Mouse (Mus musculus) forebrain, embryonic 12.5 days (tissue): ENCODE measurements at regions not wholly inside any gene's neighbourhood (a gene's known extent, or its start where the extent isn't known, plus 50 kb on each side); places are given as distances from the start of the nearest gene placed in this dataset.

Experiments used
- ATAC-seq: fragments of 200-750 bp; cut with Nextera tagmentation; 2 replicates; pipeline ENCODE4 v1.8.0; 2017; ENCODE audit warnings: moderate TSS enrichment; ENCODE audit not compliant: low FRiP score
- H3K27ac ChIP-seq: fragments of 300-500 bp; sonication (generic); 2 replicates; pipeline ENCODE4 v1.5.1; 2016; ENCODE audit warnings: mild to moderate bottlenecking
- H3K27me3 ChIP-seq: fragments of 300-500 bp; sonication (generic); 2 replicates; pipeline ENCODE4 v1.6.1; 2016; ENCODE audit warnings: mild to moderate bottlenecking
- H3K36me3 ChIP-seq: fragments of 300-500 bp; sonication (generic); replicated peaks from 2 replicates; pipeline ENCODE4 v1.6.1; 2016; ENCODE audit warnings: mild to moderate bottlenecking
- H3K4me1 ChIP-seq: fragments of 300-500 bp; sonication (generic); 2 replicates; pipeline ENCODE4 v1.6.1; 2016
- H3K4me2 ChIP-seq: fragments of 300-500 bp; sonication (generic); 2 replicates; pipeline ENCODE4 v1.6.1; 2016; ENCODE audit warnings: mild to moderate bottlenecking, moderate library complexity
- H3K4me3 ChIP-seq: fragments of 300-500 bp; sonication (generic); replicated peaks from 2 replicates; pipeline ENCODE4 v1.5.1; 2016; ENCODE audit warnings: mild to moderate bottlenecking
- H3K9ac ChIP-seq: fragments of 300-500 bp; sonication (generic); 2 replicates; pipeline ENCODE4 v1.6.1; 2016; ENCODE audit warnings: mild to moderate bottlenecking
- H3K9me3 ChIP-seq: fragments of 300-500 bp; sonication (generic); 2 replicates; pipeline ENCODE4 v1.6.1; 2016
- WGBS: fragments of 180-500 bp; shearing (Covaris S2); methylation state at CpG from one replicate; pipeline ENCODE4 v1.1.7; 2016; 5-methylcytosine and 5-hydroxymethylcytosine counted together

DNA sequence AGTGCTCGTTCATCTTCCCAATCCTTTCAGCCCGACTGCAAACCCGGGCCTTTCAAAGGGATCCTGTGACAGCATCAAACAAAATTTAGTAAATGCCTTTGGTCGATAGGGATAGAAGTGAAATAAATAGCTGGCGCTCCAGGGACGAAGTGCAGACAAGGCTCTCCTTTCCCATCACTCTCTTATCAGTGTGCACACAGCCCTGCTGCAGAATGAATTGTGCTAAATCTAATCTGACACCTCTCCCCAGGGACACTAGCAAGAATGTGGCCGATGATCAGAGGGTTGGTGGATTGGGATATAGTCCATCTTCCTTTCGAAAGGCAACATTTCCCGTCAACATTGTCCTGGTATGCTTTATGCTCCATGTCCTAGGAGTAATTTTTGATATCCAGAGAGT, 1372.9 kb upstream of the Tenm4 start:
- no peak overlapping the region for H3K27ac ChIP-seq

DNA sequence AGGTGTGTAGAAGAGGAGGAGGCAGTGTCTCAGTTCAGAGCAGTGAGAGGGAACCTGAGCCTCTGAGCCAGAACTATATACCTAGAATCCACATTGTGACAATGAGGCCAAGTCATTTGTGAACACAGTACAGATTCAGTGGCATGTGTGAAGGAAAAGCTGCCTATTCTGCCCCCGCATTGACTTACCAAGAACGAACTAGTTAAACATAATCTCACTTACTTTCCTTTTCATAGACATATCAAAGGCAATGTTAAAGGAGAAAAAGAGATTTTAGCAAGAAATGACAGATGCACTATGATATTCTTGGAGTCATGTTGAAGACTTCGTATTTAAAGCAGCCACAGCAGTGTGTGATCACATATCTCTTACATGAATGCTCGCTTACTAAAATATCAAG, 1329.8 kb upstream of the Tenm4 start:
- no peaks in the 10 kb centered on the region for H3K9me3 ChIP-seq
- no peak for ATAC-seq
- no peak overlapping the region for H3K9ac ChIP-seq
- no peak overlapping the region for H3K27ac ChIP-seq
- no peaks in the 10 kb centered on the region for H3K4me1 ChIP-seq
- H3K36me3 ChIP-seq, result no peaks in the 10 kb centered on the region
- WGBS, result 93% methylated on average over 4 of the region's 4 CpGs
- no peak overlapping the region for H3K4me2 ChIP-seq
- H3K4me3 ChIP-seq, result no peak overlapping the region
- no peaks in the 10 kb centered on the region for H3K27me3 ChIP-seq

More for the DNA sequence above, 1372.9 kb upstream of the Tenm4 start:
- ATAC-seq, result no peak
- H3K36me3 ChIP-seq, result no peaks in the 10 kb centered on the region
- WGBS, result 73% methylated on average over 9 of the region's 9 CpGs
- H3K4me1 ChIP-seq, result no peaks in the 10 kb centered on the region
- H3K27me3 ChIP-seq, result no peaks in the 10 kb centered on the region
- H3K4me3 ChIP-seq, result no peak overlapping the region
- no peak overlapping the region for H3K4me2 ChIP-seq
- H3K9ac ChIP-seq, result no peak overlapping the region
- H3K9me3 ChIP-seq, result no peaks in the 10 kb centered on the region

DNA sequence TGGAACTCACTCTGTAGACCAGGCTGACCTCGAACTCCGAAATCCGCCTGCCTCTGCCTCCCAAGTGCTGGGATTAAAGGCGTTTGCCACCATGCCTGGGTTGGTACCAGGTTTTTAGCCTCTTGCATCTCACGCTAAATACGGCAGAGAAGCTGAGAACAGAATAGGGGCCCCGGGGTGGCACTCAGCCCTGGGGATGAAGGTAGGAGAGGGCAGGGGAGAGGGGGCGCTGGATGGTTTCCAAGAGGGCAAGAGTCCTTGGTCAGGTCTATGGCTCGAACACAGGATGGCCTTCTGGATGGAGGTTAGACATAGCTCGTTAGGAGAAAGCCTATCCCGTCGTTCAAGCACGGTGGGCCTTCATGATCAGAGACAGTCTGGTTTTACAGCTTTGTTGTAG, 1319.7 kb upstream of the Tenm4 start:
- Histone ChIP-seq H3K9ac (no peak overlapping the region), H3K27me3 (no peaks in the 10 kb centered on the region), H3K36me3 (no peaks in the 10 kb centered on the region), H3K4me1 (no peaks in the 10 kb centered on the region), H3K4me2 (no peak overlapping the region), H3K27ac (no peak overlapping the region), H3K9me3 (no peaks in the 10 kb centered on the region), H3K4me3 (no peak overlapping the region)
- 90% methylated on average over 13 of the region's 13 CpGs for WGBS
- ATAC-seq, result no peak

DNA sequence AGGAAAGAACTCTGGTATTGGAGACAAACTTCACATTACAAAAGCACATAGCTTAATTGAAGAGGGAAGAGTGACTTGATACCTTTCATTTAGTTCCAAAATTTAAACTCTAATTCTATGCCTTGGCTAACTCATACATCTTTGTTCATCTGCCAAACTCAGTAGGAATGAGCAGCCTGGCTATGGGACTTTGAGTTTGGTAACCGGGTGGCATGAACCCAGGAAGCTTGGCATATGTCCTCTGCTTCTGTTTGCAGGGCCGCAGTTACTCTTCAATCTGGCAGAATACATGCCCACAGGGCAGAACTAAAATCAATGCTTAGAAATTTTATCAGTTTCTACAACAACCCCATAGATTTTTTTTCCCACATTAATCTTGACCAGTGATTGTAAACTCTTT, 1314.4 kb upstream of the Tenm4 start:
- Histone ChIP-seq H3K9ac (no peak overlapping the region), H3K4me2 (no peak overlapping the region), H3K27ac (no peak overlapping the region), H3K9me3 (no peaks in the 10 kb centered on the region), H3K4me1 (no peaks in the 10 kb centered on the region), H3K36me3 (no peaks in the 10 kb centered on the region), H3K4me3 (no peak overlapping the region), H3K27me3 (no peaks in the 10 kb centered on the region)
- WGBS, result 92% methylated on average over 2 of the region's 2 CpGs
- no peak for ATAC-seq

DNA sequence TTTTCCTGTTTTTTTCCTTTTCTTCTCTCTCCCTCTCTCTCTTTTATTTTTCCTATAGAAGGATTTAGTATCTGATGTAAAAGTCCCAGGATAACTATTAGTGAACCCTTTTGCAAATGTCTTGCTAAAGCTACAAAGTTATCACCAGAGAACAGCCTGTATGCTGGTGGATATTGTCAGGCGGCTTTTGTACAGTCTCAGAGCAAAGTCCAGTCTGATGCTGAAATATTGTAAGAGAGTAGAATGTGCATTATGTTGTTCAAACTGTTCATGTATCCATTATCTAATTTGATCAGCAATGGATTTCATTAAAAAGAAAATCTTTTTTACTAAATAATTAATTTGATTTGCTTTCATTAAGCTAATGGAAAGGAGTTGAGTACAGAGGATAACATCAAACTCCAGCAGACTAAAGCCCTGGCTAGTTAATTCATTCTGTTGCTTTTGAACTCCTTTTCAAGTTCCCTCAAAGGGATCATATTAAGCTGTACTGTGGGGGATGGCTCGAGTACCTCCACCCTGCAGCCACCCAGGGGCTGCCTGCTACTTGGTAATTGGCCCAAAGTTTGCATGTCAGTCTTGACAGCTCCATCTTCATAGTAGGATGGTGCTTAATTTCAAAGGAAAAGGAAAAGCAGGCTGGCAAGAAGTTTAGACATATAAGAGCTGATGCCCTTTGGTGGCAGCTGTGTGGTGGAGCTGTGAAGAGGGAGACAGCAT, 1280.2 kb upstream of the Tenm4 start:
- peak; percentile 69; the same call in 1 of the 2 replicates for ATAC-seq
- H3K4me2 ChIP-seq, result no peak overlapping the region
- H3K27me3 ChIP-seq, result no peaks in the 10 kb centered on the region
- no peak overlapping the region for H3K4me3 ChIP-seq
- WGBS, result 26% methylated on average over 2 of the region's 2 CpGs
- peaks cover 4% of the 10 kb centered on the region; the same call in 1 of the 2 replicates for H3K4me1 ChIP-seq
- no peak overlapping the region for H3K27ac ChIP-seq
- H3K9me3 ChIP-seq, result no peaks in the 10 kb centered on the region
- no peaks in the 10 kb centered on the region for H3K36me3 ChIP-seq
- no peak overlapping the region for H3K9ac ChIP-seq

DNA sequence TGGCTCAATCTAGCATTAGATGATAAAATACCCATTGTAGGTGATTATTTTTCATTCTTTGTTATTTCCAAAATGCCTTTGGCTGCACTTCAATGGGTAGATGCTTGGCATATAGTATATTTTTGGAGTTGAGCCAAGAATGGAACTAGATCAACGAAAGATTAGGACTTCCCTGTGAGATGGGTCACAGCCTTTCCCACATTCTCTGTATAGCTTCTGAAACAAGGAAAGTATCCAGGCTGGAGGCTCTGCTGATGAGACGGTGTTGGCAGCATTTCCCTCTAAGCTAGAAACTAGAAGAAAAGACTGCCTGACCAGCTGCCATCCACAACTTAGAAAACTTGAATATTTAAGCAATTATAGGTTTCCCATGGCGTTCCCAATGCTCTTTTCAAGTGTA, 1273.0 kb upstream of the Tenm4 start:
- H3K4me2 ChIP-seq, result no peak overlapping the region
- no peaks in the 10 kb centered on the region for H3K9me3 ChIP-seq
- no peak overlapping the region for H3K4me3 ChIP-seq
- no peaks in the 10 kb centered on the region for H3K4me1 ChIP-seq
- ATAC-seq, result no peak
- WGBS, result 53% methylated on average over 3 of the region's 3 CpGs
- H3K27me3 ChIP-seq, result no peaks in the 10 kb centered on the region
- H3K36me3 ChIP-seq, result no peaks in the 10 kb centered on the region
- H3K9ac ChIP-seq, result no peak overlapping the region
- no peak overlapping the region for H3K27ac ChIP-seq

DNA sequence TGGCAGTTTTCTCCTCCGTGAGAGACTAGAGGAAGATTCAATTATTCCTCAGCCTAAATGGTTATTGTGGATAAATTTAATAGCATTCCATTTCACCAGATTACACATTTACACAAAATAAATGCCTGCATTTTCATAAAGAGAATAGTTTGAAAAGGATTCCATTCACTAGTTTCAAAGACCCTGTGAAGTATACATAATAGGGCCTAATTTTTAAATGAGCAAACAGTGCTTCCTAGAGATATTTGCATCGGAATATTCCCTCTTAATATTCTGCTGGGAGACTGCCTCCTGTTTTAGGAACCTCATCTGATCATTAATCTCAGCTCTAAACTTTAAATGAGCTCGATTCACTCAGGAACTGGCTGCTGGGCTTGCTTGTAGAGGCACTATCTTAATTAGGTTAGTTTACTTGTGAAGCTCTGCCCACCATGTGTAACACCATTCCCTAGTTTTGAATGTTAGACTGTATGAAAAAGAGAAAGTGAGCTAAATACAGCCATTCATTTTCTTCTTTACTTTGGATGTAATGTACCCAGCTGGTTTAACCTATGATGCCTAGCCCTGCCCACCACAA, 1244.4 kb upstream of the Tenm4 start:
- no peak overlapping the region for H3K4me3 ChIP-seq
- H3K36me3 ChIP-seq, result no peaks in the 10 kb centered on the region
- H3K4me1 ChIP-seq, result no peaks in the 10 kb centered on the region; the same call in 1 of the 2 replicates
- 35% methylated on average over 3 of the region's 3 CpGs for WGBS
- peak; percentile 60; the same call in 1 of the 2 replicates for ATAC-seq
- H3K9me3 ChIP-seq, result no peaks in the 10 kb centered on the region
- H3K27me3 ChIP-seq, result no peaks in the 10 kb centered on the region
- no peak overlapping the region for H3K9ac ChIP-seq
- H3K27ac ChIP-seq, result no peak overlapping the region
- no peak overlapping the region for H3K4me2 ChIP-seq

DNA sequence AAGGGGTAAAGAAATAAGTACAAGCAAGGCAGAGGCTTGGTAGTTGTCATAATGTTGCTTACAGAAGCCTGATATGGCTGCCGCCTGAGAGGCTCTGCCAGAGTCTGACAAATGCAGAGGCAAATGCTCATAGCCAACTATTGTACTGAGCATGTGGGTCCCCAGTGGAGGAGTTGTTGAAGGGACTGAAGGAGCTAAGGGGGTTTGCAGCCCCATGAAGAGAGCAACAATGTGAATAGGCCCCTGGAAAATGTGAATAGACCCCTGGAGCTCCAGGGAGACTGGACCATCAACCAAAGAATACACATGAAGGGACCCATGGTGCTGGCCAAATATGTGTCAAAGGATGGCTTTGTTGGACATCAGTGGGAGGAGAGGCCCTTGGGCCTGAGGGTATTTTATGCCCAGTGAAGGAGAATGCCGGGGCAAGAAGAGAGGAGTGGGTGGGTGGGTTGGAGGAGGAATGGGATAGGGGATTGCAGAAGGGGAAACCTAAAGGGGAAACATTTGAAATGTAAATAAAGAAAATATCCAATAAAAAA, 1207.2 kb upstream of the Tenm4 start:
- Histone ChIP-seq H3K4me1 (no peaks in the 10 kb centered on the region), H3K4me3 (no peak overlapping the region), H3K36me3 (no peaks in the 10 kb centered on the region), H3K4me2 (no peak overlapping the region), H3K9me3 (no peaks in the 10 kb centered on the region), H3K9ac (no peak overlapping the region), H3K27ac (no peak overlapping the region), H3K27me3 (no peaks in the 10 kb centered on the region)
- 53% methylated on average over 2 of the region's 2 CpGs for WGBS
- ATAC-seq, result no peak

DNA sequence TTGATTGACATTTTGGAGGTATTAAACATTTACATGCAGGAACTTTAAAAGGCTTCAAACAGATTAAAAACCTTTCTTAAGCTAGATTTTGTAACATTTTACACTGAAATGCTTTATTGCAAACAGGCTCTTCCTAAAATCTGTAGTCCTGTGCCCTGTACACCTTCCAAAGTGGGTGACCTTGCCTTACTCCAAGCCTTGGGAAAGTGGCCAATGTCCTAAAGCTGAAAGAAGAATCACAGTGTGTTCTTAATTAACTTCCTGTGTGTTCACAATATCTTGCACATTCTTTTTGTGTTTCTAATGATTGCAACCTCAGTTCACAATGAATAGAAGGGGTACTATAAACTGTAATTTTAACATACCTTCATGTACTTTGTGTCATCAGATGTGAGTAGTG, 1203.4 kb upstream of the Tenm4 start:
- no peak overlapping the region for H3K4me2 ChIP-seq

DNA sequence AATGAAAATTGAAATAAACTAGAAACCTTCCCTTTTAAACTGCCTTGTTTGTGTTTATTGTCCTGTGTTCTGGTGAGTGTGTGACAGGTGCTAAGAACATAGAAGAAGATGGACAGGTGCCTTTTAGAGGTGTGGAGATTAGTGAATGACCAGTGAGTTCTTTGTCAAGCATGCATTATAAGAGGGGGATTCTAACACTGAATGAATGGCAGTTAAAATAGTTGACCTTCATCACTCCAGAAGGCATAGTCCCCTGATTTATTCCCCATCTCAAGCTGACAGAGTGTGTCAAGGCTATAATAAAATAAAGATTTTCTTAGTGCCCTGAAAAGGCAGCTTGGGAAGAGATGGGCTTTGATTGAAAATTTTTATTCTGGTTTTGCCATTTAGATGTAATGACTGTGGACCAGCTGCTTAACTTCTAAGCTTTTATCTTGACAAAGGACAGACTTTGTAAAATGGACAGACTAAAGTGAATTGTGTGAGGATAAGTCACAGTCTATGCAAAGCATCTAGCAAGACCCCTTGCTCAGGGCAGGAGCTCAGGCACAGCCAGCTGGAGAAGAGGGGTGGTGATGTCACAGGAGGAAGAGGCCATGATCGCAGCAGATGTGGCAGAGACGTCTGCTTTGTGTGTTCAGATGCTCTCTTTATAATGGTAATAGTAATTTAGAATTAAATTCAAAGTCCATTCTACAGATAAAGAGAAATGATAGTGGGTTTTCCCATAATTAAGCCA, 1195.8 kb upstream of the Tenm4 start:
- Histone ChIP-seq H3K27ac (no peak overlapping the region), H3K4me2 (no peak overlapping the region)

More for the DNA sequence above, 1203.4 kb upstream of the Tenm4 start:
- no peaks in the 10 kb centered on the region for H3K4me1 ChIP-seq
- no peaks in the 10 kb centered on the region for H3K27me3 ChIP-seq
- H3K4me3 ChIP-seq, result no peak overlapping the region
- no peaks in the 10 kb centered on the region for H3K9me3 ChIP-seq
- no peaks in the 10 kb centered on the region for H3K36me3 ChIP-seq
- no peak overlapping the region for H3K27ac ChIP-seq
- ATAC-seq, result no peak
- H3K9ac ChIP-seq, result no peak overlapping the region

DNA sequence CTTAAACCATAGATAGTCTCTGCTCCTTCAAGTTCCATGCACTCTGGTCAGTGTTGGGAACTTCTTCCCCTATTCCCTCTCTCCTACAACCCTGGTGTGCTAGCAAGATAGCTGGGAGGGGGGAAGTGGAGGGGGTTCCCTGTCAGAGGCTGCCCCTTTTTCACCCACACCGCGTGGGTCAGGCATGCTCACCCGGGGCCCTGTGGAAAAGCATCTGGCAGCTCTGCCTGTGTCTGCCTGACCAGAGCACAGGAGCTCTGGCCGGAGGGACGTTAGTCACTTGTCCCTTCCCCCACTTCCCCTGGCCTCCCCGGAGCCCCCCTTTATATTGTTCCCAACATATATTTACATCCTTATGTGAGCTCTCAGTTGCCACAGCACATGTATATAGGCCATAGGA, 1174.8 kb upstream of the Tenm4 start:
- no peak overlapping the region for H3K9ac ChIP-seq
- no peaks in the 10 kb centered on the region for H3K4me1 ChIP-seq
- H3K27ac ChIP-seq, result no peak overlapping the region
- H3K36me3 ChIP-seq, result no peaks in the 10 kb centered on the region
- no peak overlapping the region for H3K4me3 ChIP-seq
- no peak overlapping the region for H3K4me2 ChIP-seq
- no peaks in the 10 kb centered on the region for H3K27me3 ChIP-seq
- no peaks in the 10 kb centered on the region for H3K9me3 ChIP-seq
- 83% methylated on average over 6 of the region's 6 CpGs for WGBS
- no peak for ATAC-seq

More for the DNA sequence above, 1195.8 kb upstream of the Tenm4 start:
- Histone ChIP-seq H3K4me3 (no peak overlapping the region), H3K9ac (no peak overlapping the region), H3K27me3 (no peaks in the 10 kb centered on the region), H3K9me3 (no peaks in the 10 kb centered on the region), H3K36me3 (no peaks in the 10 kb centered on the region), H3K4me1 (peaks cover 6% of the 10 kb centered on the region)
- WGBS, result 46% methylated on average over 2 of the region's 2 CpGs
- ATAC-seq, result peak; percentile 76

DNA sequence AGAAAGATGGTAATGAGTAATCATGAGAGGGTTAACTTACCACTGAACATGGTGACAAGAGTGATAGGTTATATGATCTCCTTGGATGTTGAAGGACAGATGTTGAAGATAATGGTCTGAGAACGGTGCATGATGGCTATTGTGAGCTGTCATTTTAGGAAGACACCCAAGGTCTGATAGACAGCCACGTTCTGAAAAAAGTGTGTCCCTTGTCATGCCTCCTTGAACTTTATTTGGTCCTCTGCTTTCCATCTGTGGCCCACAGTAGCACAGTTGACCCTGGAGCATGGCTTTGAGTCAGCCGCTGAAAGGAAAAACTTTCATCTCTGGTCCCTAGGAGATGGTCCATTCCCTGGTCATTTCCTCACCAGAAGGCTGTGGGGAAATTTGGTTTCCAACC, 1166.9 kb upstream of the Tenm4 start:
- no peaks in the 10 kb centered on the region for H3K36me3 ChIP-seq
- H3K27ac ChIP-seq, result no peak overlapping the region
- no peaks in the 10 kb centered on the region for H3K9me3 ChIP-seq
- 83% methylated on average over 3 of the region's 3 CpGs for WGBS
- H3K9ac ChIP-seq, result no peak overlapping the region
- no peaks in the 10 kb centered on the region for H3K27me3 ChIP-seq
- no peak overlapping the region for H3K4me2 ChIP-seq
- no peak overlapping the region for H3K4me3 ChIP-seq
- no peaks in the 10 kb centered on the region for H3K4me1 ChIP-seq
- no peak for ATAC-seq
